Mouse (Mus musculus): ENCODE results near the gene Acan.

DNA sequence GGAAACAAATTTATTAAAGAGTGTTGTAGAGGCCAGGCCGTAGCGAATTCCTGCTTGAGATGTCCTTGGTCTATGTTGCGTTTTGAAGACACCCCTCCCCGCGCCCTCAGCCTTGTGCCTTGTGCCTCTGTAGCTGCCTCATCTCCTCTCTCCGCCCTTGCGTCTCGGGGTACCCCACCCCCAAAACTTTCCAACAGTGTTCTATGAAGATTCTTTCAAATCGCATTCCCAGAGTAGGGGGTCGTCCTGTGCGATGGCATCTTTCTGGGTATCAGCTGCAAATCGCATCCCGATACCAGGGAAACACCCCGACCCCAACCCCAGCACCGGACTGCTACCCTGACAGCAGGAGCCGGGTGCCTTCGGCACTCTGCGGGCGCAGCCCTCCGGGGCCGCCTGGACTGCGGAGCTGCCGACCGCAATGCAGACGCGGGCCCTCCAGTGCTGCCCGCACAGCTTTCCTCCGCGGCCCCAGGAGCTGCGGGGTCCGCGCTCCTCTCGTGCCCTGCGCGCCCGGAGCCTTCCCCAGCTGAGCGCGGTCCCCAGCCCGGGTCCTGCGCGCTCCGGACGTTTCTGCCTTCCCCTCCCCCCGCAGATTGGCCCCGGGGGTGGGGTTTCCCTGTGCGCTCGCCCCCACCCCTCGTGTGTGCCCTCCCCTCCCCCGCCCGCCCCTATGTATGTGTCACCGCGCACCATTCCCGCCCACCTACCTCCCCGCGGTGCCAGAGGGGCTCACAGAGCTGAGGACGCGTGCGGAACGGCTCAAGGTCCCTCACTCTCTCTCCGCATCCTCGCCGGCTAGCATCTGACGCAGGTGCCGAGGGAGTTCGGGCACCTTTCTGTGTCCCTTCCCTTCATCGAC is 531 bp upstream of the Acan start:
- TF ChIP-seq CTCF (IDR thresholded peaks at IDR 0.05; ENCODE audit: low read depth, low read length) (no peak), POLR2AphosphoS5 (IDR thresholded peaks at IDR 0.05; ENCODE audit: insufficient replicate concordance, low read depth, low read length) (no peak), GATA2 (IDR thresholded peaks at IDR 0.05; ENCODE audit: borderline replicate concordance, low read depth, low read length) (no peak), GATA1 (IDR thresholded peaks at IDR 0.05; ENCODE audit: borderline replicate concordance, low read length) (no peak)

All from G1E (cell line).